Mouse (Mus musculus) hindbrain, postnatal 0 days (tissue): ENCODE measurements at regions not wholly inside any gene's neighbourhood (a gene's known extent, or its start where the extent isn't known, plus 50 kb on each side); places are given as distances from the start of the nearest gene placed in this dataset.
A peak's percentile ranks its signal among the peaks of the same experiment; 100 is the strongest.

Source experiments
- ATAC-seq: fragments of 200-750 bp; cut with Nextera tagmentation; 2 replicates; pipeline ENCODE4 v1.8.0; 2017; ENCODE audit warnings: mild to moderate bottlenecking, moderate TSS enrichment, moderate library complexity
- DNase-seq: peaks from one replicate; pipeline ENCODE4 v3.0.0-alpha.2; 2015; ENCODE audit warnings: low spot score
- H3K27ac ChIP-seq: fragments of 300-500 bp; sonication (generic); 2 replicates; pipeline ENCODE4 v1.5.1; 2014; ENCODE audit warnings: mild to moderate bottlenecking
- H3K27me3 ChIP-seq: fragments of 300-500 bp; sonication (generic); 2 replicates; pipeline ENCODE4 v1.6.1; 2014; ENCODE audit warnings: low read length, mixed read lengths; ENCODE audit not compliant: insufficient read depth
- H3K36me3 ChIP-seq: fragments of 300-500 bp; sonication (generic); 2 replicates; pipeline ENCODE4 v1.6.1; 2014; ENCODE audit warnings: low read length, mixed read lengths; ENCODE audit not compliant: insufficient read depth
- H3K4me1 ChIP-seq: fragments of 300-500 bp; sonication (generic); 2 replicates; pipeline ENCODE4 v1.6.1; 2014; ENCODE audit warnings: antibody characterized with exemption, low read length, mixed read lengths; ENCODE audit not compliant: insufficient read depth
- H3K4me2 ChIP-seq: fragments of 300-500 bp; sonication (generic); 2 replicates; pipeline ENCODE4 v1.6.1; 2014; ENCODE audit warnings: low read depth, mild to moderate bottlenecking, low read length, moderate library complexity, mixed read lengths
- H3K4me3 ChIP-seq: fragments of 300-500 bp; sonication (generic); 2 replicates; pipeline ENCODE4 v1.5.1; 2014; ENCODE audit warnings: low read length
- H3K9ac ChIP-seq: fragments of 300-500 bp; sonication (generic); replicated peaks from 2 replicates; pipeline ENCODE4 v1.6.1; 2014; ENCODE audit warnings: mild to moderate bottlenecking, low read length, moderate library complexity, mixed read lengths
- H3K9me3 ChIP-seq: fragments of 300-500 bp; sonication (generic); 2 replicates; pipeline ENCODE4 v1.6.1; 2016; ENCODE audit warnings: low read length, mixed read lengths
- CTCF ChIP-seq: IDR thresholded peaks from 2 replicates; pipeline ENCODE4 v1.5.1; 2016; ENCODE audit warnings: antibody characterized with exemption, control low read depth, low read depth
- WGBS: fragments of 180-500 bp; shearing (Covaris S2); extraction: QIAGEN DNeasy Blood & Tissue Kit; methylation state at CpG from one replicate; pipeline ENCODE4 v1.1.7; 2014; 5-methylcytosine and 5-hydroxymethylcytosine counted together

GRCm38 (mm10) chr1:157003034-157003433 is 63.6 kb upstream of the Ralgps2 start:
- no peak overlapping the region for H3K27ac ChIP-seq
- ATAC-seq, result no peak
- WGBS, result 89% methylated on average over 7 of the region's 7 CpGs
- no peaks in the 10 kb centered on the region for H3K4me1 ChIP-seq
- H3K9ac ChIP-seq, result no peak overlapping the region
- H3K36me3 ChIP-seq, result no peaks in the 10 kb centered on the region
- H3K27me3 ChIP-seq, result no peaks in the 10 kb centered on the region
- no peaks in the 10 kb centered on the region for H3K9me3 ChIP-seq
- no peak overlapping the region for H3K4me3 ChIP-seq
- no peak for DNase-seq
- H3K4me2 ChIP-seq, result no peak overlapping the region
- TF ChIP-seq CTCF, result no peak

- 83% methylated on average over 2 of the region's 2 CpGs for WGBS
- Histone ChIP-seq H3K4me3 (no peak overlapping the region), H3K9ac (no peak overlapping the region), H3K9me3 (no peaks in the 10 kb centered on the region), H3K4me2 (no peak overlapping the region), H3K27me3 (no peaks in the 10 kb centered on the region), H3K4me1 (0 out of 2 replicates have a peak, but pooled peaks cover 4% of the 10 kb centered on the region), H3K27ac (no peak overlapping the region), H3K36me3 (no peaks in the 10 kb centered on the region)
- DNase-seq (no peak), ATAC-seq (no peak)
- no peak for TF ChIP-seq CTCF
These were observed 62.8 kb upstream of the Ralgps2 start for GRCm38 (mm10) chr1:157002258-157002657.

GRCm38 (mm10) chr1:157001008-157001660 is 61.7 kb upstream of the Ralgps2 start:
- Histone ChIP-seq H3K4me1 (0 out of 2 replicates have a peak, but pooled peaks cover 10% of the 10 kb centered on the region), H3K9ac (no peak overlapping the region), H3K4me3 (no peak overlapping the region), H3K9me3 (no peaks in the 10 kb centered on the region), H3K36me3 (no peaks in the 10 kb centered on the region), H3K27ac (no peak overlapping the region), H3K4me2 (no peak overlapping the region), H3K27me3 (no peaks in the 10 kb centered on the region)
- 60% methylated on average over 6 of the region's 6 CpGs for WGBS
- no peak for TF ChIP-seq CTCF
- DNase-seq, result no peak
- no peak for ATAC-seq

GRCm38 (mm10) chr1:156999947-157000346 is 60.5 kb upstream of the Ralgps2 start:
- Histone ChIP-seq H3K4me2 (no peak overlapping the region), H3K36me3 (no peaks in the 10 kb centered on the region), H3K9ac (no peak overlapping the region), H3K9me3 (no peaks in the 10 kb centered on the region), H3K4me1 (0 out of 2 replicates have a peak, but pooled peaks cover 10% of the 10 kb centered on the region), H3K27me3 (no peaks in the 10 kb centered on the region), H3K27ac (no peak overlapping the region), H3K4me3 (no peak overlapping the region)
- DNase-seq (no peak), ATAC-seq (no peak)
- no peak for TF ChIP-seq CTCF
- 59% methylated on average over 8 of the region's 8 CpGs for WGBS

- DNase-seq, result no peak
- no peaks in the 10 kb centered on the region for H3K36me3 ChIP-seq
- H3K27ac ChIP-seq, result no peak overlapping the region
- 0 out of 2 replicates have a peak, but pooled peaks cover 10% of the 10 kb centered on the region for H3K4me1 ChIP-seq
- TF ChIP-seq CTCF, result no peak
- 80% methylated on average over 8 of the region's 8 CpGs for WGBS
- H3K27me3 ChIP-seq, result no peaks in the 10 kb centered on the region
- no peak overlapping the region for H3K9ac ChIP-seq
- no peak for ATAC-seq
- H3K4me2 ChIP-seq, result no peak overlapping the region
- H3K4me3 ChIP-seq, result no peak overlapping the region
- H3K9me3 ChIP-seq, result no peaks in the 10 kb centered on the region
These were observed 59.8 kb upstream of the Ralgps2 start for GRCm38 (mm10) chr1:156999272-156999671.

GRCm38 (mm10) chr1:156997476-156998305 is 58.3 kb upstream of the Ralgps2 start:
- peak; percentile 75 for DNase-seq
- H3K4me3 ChIP-seq, result no peak overlapping the region

More at GRCm38 (mm10) chr1:156997476-156998305, 58.3 kb upstream of the Ralgps2 start:
- WGBS, result 21% methylated on average over 12 of the region's 12 CpGs
- H3K9me3 ChIP-seq, result no peaks in the 10 kb centered on the region
- peak; percentile 84 for ATAC-seq
- H3K27me3 ChIP-seq, result no peaks in the 10 kb centered on the region
- H3K9ac ChIP-seq, result no peak overlapping the region
- no peaks in the 10 kb centered on the region for H3K36me3 ChIP-seq
- H3K4me1 ChIP-seq, result 0 out of 2 replicates have a peak, but pooled peaks cover 10% of the 10 kb centered on the region
- no peak for TF ChIP-seq CTCF
- no peak overlapping the region for H3K4me2 ChIP-seq
- H3K27ac ChIP-seq, result no peak overlapping the region
